Mouse (Mus musculus): ENCODE results near the gene Gm9045. TPM values are rescaled to one million over a fixed set of nuclear protein-coding genes. Genes with fewer than 3 reads are reported as not detected.
"Not testable (repeated sequence)": the region's sequence is repeated elsewhere in the genome, so short reads cannot be mapped to it uniquely, and the experiment has no call there.

Gene Gm9045
- polyA plus RNA-seq (2012; rRNA removed) = 0.08 TPM in 1 of 2 replicates, not detected in the other

DNA sequence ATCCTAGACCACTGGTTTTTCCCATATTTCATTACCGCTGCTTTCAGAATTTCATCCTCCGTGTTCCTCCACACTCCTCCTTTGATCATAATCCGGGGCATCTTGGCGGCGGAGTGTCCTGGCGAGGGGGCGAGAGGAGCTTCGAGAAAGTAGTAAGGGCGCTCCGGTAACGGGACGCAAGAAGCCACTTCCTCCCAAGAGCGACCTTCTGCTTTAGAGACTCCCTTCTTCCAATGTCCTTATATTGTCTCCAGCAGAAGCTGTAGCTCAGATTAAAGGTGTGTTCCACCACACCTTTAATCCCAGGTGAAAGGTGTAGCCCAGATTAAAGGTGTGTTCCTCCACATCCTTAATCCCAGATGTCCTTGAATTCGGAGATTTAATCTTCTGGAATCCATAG, at the start of gene Gm9045:
Gm9045 (minus strand) TSS at position 101 of the 400 bp plus-strand sequence.
- DNase-seq (ENCODE audit: extremely low spot score in 1 of 2, low spot score in 1 of 2) = not testable (repeated sequence)

GRCm38 (mm10) chr10:118370443-118370842, 32.8 kb upstream of the Gm9045 start:
- peak; percentile 74 to 92 for DNase-seq (ENCODE audit: extremely low spot score in 1 of 2, low spot score in 1 of 2)

GRCm38 (mm10) chr10:118369518-118369917, 31.9 kb upstream of the Gm9045 start:
- DNase-seq (ENCODE audit: extremely low spot score in 1 of 2, low spot score in 1 of 2) = no peak

DNA sequence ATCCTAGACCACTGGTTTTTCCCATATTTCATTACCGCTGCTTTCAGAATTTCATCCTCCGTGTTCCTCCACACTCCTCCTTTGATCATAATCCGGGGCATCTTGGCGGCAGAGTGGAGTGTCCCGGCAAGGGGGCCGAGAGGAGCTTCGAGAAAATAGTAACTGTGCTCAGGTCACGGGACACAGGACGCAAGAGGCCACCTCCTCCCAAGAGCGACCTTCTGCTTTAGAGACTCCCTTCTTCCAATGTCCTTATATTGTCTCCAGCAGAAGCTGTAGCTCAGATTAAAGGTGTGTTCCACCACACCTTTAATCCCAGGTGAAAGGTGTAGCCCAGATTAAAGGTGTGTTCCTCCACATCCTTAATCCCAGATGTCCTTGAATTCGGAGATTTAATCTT, 16.4 kb upstream of the Gm9045 start, which contains the start of gene Gm9049:
Gm9049 (minus strand) TSS at position 101 of the 400 bp plus-strand sequence.
- DNase-seq (ENCODE audit: extremely low spot score in 1 of 2, low spot score in 1 of 2) = not testable (repeated sequence)

GRCm38 (mm10) chr10:118348579-118348978, 10.9 kb upstream of the Gm9045 start, which contains the start of gene Gm9048:
Gm9048 (minus strand) TSS chr10:118348679.
- DNase-seq (ENCODE audit: extremely low spot score in 1 of 2, low spot score in 1 of 2) = not testable (repeated sequence)

DNA sequence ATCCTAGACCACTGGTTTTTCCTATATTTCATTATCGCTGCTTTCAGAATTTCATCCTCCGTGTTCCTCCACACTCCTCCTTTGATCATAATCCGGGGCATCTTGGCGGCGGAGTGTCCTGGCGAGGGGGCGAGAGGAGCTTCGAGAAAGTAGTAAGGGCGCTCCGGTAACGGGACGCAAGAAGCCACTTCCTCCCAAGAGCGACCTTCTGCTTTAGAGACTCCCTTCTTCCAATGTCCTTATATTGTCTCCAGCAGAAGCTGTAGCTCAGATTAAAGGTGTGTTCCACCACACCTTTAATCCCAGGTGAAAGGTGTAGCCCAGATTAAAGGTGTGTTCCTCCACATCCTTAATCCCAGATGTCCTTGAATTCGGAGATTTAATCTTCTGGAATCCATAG, 5.5 kb upstream of the Gm9045 start, which contains the start of gene Gm9046:
Gm9046 (minus strand) TSS at position 101 of the 400 bp plus-strand sequence.
- DNase-seq (ENCODE audit: extremely low spot score in 1 of 2, low spot score in 1 of 2) = not testable (repeated sequence)

GRCm38 (mm10) chr10:118332308-118332707, 5.3 kb downstream of the Gm9045 start, which contains the start of gene Gm9044:
Gm9044 (minus strand) TSS chr10:118332408.
- DNase-seq (ENCODE audit: extremely low spot score in 1 of 2, low spot score in 1 of 2) = not testable (repeated sequence)

DNA sequence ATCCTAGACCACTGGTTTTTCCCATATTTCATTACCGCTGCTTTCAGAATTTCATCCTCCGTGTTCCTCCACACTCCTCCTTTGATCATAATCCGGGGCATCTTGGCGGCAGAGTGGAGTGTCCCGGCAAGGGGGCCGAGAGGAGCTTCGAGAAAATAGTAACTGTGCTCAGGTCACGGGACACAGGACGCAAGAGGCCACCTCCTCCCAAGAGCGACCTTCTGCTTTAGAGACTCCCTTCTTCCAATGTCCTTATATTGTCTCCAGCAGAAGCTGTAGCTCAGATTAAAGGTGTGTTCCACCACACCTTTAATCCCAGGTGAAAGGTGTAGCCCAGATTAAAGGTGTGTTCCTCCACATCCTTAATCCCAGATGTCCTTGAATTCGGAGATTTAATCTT, 10.8 kb downstream of the Gm9045 start, which contains the start of gene Gm9040:
Gm9040 (minus strand) TSS at position 101 of the 400 bp plus-strand sequence.
- DNase-seq (ENCODE audit: extremely low spot score in 1 of 2, low spot score in 1 of 2) = not testable (repeated sequence)

DNA sequence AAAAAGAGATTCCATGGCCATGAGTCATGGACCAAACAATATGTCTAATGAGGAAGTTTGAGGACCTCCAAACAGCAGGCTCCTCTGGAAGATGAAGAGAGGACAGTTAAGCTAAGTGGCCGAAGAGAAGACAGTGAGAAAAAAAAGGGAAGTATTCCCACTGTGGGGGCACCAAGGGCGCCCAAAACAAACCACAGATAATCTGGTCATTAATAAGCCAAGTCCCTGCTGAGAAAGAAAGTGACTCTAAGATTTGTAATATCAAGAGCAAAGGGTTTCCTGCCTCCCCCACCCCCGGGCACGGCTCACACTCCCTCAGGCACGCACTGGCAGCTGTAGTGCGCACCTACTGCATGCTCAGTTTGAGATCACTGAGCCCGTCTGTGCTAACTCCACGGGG, 18.6 kb downstream of the Gm9045 start:
- DNase-seq (ENCODE audit: extremely low spot score in 1 of 2, low spot score in 1 of 2) = no peak

DNA sequence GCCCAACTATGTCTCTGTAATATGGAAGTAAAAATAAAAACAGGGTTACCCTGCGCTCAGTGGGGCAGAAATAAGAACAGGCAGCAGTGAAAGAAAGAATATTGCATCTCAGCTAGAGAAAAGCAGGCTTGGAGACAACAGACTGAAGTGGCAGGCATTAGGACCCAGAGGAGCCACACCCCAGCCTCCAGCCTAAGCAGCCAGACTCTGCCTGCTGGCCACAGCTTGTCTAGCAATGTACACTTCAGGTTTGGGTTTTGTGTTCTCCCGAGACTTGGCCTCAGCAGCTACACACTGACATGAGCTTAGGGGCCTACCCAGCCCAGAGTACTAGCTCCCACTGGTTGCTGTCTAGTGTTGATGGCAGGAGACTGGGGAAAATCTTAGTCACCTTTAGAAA, 35.5 kb downstream of the Gm9045 start:
- DNase-seq (ENCODE audit: extremely low spot score in 1 of 2, low spot score in 1 of 2) = not testable (repeated sequence)

GRCm38 (mm10) chr10:118294938-118295337, 42.7 kb downstream of the Gm9045 start, which contains the start of gene Iltifb:
Iltifb (minus strand) TSS chr10:118295038.
- DNase-seq (ENCODE audit: extremely low spot score in 1 of 2, low spot score in 1 of 2) = no peak

Other genes starting within 250 kb of the Gm9045 start
- 18.3 and 20.6 TPM in 2 replicates for gene Mdm1, start 196.0 kb downstream of the Gm9045 start, polyA plus RNA-seq (2012; rRNA removed)
- gene Il22, start 132.9 kb downstream of the Gm9045 start, polyA plus RNA-seq (2012; rRNA removed) = 0.08 TPM in 1 of 2 replicates, not detected in the other
- 0.04 TPM in 1 of 2 replicates, not detected in the other for gene Gm32717, start 97.1 kb downstream of the Gm9045 start, polyA plus RNA-seq (2012; rRNA removed)
- gene Gm32802, start 79.1 kb downstream of the Gm9045 start, polyA plus RNA-seq (2012; rRNA removed) = 0.04 TPM in 1 of 2 replicates, not detected in the other
- gene Iltifb, start 42.8 kb downstream of the Gm9045 start, polyA plus RNA-seq (2012; rRNA removed) = 0.17 TPM in 1 of 2 replicates, not detected in the other
- gene Gm9040, start 10.9 kb downstream of the Gm9045 start, polyA plus RNA-seq (2012; rRNA removed) = not detected in 2 replicates
- gene Gm9044, start 5.4 kb downstream of the Gm9045 start, polyA plus RNA-seq (2012; rRNA removed) = not detected in 2 replicates
- not detected in 2 replicates for gene Gm9046, start 5.4 kb upstream of the Gm9045 start, polyA plus RNA-seq (2012; rRNA removed)
- 0.06 TPM in 1 of 2 replicates, not detected in the other for gene Gm9048, start 10.8 kb upstream of the Gm9045 start, polyA plus RNA-seq (2012; rRNA removed)
- gene Gm9049, start 16.3 kb upstream of the Gm9045 start, polyA plus RNA-seq (2012; rRNA removed) = 0.08 TPM in 1 of 2 replicates, not detected in the other
- 0.10 TPM in 1 of 2 replicates, not detected in the other for gene Ifng, start 103.2 kb upstream of the Gm9045 start, polyA plus RNA-seq (2012; rRNA removed)

All from frontal cortex, adult 2 months (tissue).